Mouse (Mus musculus): Measurements from ENCODE around the gene Clk4.

DNA sequence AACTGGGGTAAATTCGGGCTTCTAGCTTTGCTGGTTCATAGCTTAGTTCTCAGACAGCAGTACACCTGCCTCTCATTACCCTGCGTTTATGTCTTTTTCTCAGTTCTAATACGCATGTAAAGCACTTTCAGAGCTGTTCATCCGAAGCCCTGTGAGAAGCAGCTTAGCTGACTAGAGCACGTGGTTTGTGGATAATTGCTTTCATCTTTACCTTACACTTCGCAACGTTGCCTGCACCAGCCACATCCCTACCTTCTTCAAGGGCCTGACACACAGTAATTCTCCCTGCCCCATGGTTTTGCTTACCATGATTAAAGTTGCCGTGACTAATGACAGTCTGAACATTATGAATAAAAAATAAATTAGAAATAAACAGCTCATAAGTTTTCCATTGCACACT lies 50.3 kb downstream of the Clk4 start:
- no peak for TF ChIP-seq CTCF (IDR thresholded peaks at IDR 0.05; ENCODE audit: low read depth)
- TF ChIP-seq EP300 (IDR thresholded peaks at IDR 0.05; ENCODE audit: low read depth) = no peak
